Mouse (Mus musculus): ENCODE measurements around the gene Rps7. TPM values are rescaled to one million over a fixed set of nuclear protein-coding genes. Genes with fewer than 3 reads are reported as not detected.
A peak's percentile ranks its signal among the peaks of the same experiment; 100 is the strongest.

The Rps7 gene
- 895 TPM for polyA plus RNA-seq (2012; fragmentation: generic; extraction: Trizol)
- long read RNA-seq, experiment 1, transcript Rps7-203 (6 exons, 820 nt), result minor isoform, 15 of 840 reads
- long read RNA-seq, experiment 1, transcript Rps7-201 (7 exons, 954 nt), result major isoform, 788 of 840 reads
- long read RNA-seq, experiment 1, partial matches to known transcripts, result 5 of 840 reads
- long read RNA-seq, experiment 1, other reads (novel, unspliced or antisense), result 31 of 840 reads
- long read RNA-seq, experiment 2, transcript Rps7-201 (7 exons, 954 nt), result major isoform, 395 of 405 reads
- long read RNA-seq, experiment 2, partial matches to known transcripts, result 2 of 405 reads
- long read RNA-seq, experiment 2, other reads (novel, unspliced or antisense), result 3 of 405 reads

DNA sequence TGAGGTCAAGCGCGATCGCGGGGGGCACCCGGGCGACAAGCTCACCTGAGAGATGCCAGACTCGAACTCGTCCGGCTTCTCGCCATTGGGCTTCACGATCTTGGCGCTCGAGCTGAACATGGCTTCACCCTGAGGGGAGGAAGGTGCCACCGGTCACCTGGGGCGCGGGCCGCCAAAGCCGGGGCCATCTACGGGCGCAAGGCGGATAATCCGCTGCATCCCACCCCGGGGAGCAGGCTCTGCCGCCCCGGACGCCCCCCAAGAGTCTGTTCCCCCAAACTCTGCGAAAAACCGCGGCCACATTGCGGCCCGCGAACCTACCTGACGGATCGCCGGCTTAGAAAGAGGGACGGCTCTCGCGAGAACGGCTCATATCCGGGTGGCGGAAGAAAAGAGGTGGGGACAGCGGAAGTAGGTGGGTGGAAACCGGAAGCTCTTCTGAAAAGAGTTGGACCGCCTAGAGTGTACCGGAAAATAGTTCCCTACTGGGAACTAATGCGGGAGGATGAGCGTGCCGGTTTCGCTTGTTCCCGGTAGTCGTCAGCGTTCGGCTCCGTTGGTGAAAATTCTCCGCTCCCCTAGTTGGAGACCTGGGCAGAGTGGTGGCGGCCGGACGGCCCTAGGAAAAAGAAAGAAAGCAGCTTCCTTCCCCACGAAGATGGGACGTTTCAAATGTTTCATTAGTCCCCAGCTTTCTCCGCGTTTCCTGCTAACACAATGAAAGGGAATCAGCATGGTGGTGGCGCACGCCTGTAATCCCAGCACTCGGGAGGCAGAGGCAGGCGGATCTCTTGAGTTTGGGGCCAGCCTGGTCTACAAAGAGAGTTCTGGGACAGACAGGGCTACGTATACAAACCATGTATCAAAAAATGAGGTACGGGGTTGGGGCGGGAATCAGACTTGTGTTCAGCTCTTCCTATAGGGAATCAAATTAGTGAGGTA, at the start of gene Rps7:
Rps7 (minus strand) TSS at position 419 of the 942 bp plus-strand sequence.
- Histone ChIP-seq H3K27me3 (ENCODE audit: control insufficient read depth, insufficient read depth, insufficient read length) (no peaks in the 10 kb centered on the region), H3ac (ENCODE audit: control insufficient read depth, insufficient read length, low read depth) (peak within 1 kb of the TSS; percentile 98), H3K79me2 (ENCODE audit: control insufficient read depth, insufficient read depth) (peaks cover 49% of the 10 kb centered on the region), H3K36me3 (ENCODE audit: control insufficient read depth, insufficient read depth) (peaks cover 43% of the 10 kb centered on the region), H3K4me3 (ENCODE audit: insufficient read depth, poor library complexity, severe bottlenecking) (peak within 1 kb of the TSS; percentile 61), H3K79me3 (ENCODE audit: low read depth) (peaks cover 37% of the 10 kb centered on the region)
- TF ChIP-seq MAX (IDR thresholded peaks at IDR 0.05) (peak; percentile 70), FOSL1 (IDR thresholded peaks at IDR 0.05; ENCODE audit: insufficient read depth, low read length, poor library complexity, severe bottlenecking) (no peak)

DNA sequence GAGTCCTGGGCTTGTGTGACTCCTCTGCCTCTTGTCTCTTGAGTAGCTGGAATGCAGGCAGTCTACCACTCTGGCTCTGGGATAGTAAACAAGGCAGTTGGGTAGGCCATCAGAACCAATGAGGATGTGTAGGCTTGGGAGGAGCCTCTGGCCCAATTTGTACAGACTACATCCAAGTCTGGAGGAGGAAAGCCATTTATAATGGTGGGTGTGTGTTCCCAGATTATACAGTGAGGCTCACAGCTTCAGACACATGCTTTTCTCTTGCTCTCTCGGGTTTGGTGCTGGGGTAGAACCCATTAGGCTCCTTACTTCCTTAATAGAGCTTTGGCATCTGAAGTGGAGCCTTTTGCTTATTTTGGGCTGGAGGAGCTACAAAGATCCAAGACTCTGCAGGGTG, 48.9 kb upstream of the Rps7 start:
- Histone ChIP-seq H3K79me3 (ENCODE audit: low read depth) (no peaks in the 10 kb centered on the region), H3K27me3 (ENCODE audit: control insufficient read depth, insufficient read depth, insufficient read length) (no peaks in the 10 kb centered on the region), H3K36me3 (ENCODE audit: control insufficient read depth, insufficient read depth) (no peaks in the 10 kb centered on the region), H3K4me3 (ENCODE audit: insufficient read depth, poor library complexity, severe bottlenecking) (no peak overlapping the region), H3ac (ENCODE audit: control insufficient read depth, insufficient read length, low read depth) (no peak overlapping the region), H3K79me2 (ENCODE audit: control insufficient read depth, insufficient read depth) (no peaks in the 10 kb centered on the region)
- TF ChIP-seq FOSL1 (IDR thresholded peaks at IDR 0.05; ENCODE audit: insufficient read depth, low read length, poor library complexity, severe bottlenecking), result no peak
- TF ChIP-seq CEBPB (IDR thresholded peaks at IDR 0.05; ENCODE audit: low read depth), result no peak
- no peak for TF ChIP-seq MYOD1 (IDR thresholded peaks at IDR 0.05; ENCODE audit: control insufficient read depth, insufficient read length, low read depth)
- no peak for TF ChIP-seq USF1 (IDR thresholded peaks at IDR 0.05; ENCODE audit: low read depth)
- no peak for TF ChIP-seq CTCF (IDR thresholded peaks at IDR 0.05; ENCODE audit: control insufficient read depth, insufficient read depth, insufficient read length)
- no peak for TF ChIP-seq MAX (IDR thresholded peaks at IDR 0.05)
- no peak for TF ChIP-seq MYOG (IDR thresholded peaks at IDR 0.05; ENCODE audit: control insufficient read depth, extremely low read depth, insufficient read length)

DNA sequence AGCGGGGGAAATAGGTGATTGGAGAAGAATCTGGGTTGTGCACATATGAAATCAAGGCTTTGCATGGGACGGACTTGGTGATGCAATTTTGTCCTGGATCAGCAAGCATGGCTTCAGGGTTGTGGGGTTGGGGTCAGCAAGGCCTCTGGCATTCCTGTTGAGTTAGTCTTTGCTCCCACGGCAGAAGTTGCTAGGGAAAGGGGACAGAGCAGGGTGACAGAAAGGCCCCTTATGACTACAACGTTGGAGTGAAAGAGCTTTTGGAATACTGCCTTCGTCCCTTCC, 40.1 kb upstream of the Rps7 start:
- H3K4me3 ChIP-seq (ENCODE audit: insufficient read depth, poor library complexity, severe bottlenecking), result no peak overlapping the region
- no peaks in the 10 kb centered on the region for H3K79me3 ChIP-seq (ENCODE audit: low read depth)
- H3ac ChIP-seq (ENCODE audit: control insufficient read depth, insufficient read length, low read depth), result peak overlapping the region; percentile 18
- no peaks in the 10 kb centered on the region for H3K36me3 ChIP-seq (ENCODE audit: control insufficient read depth, insufficient read depth)
- H3K79me2 ChIP-seq (ENCODE audit: control insufficient read depth, insufficient read depth), result no peaks in the 10 kb centered on the region
- H3K27me3 ChIP-seq (ENCODE audit: control insufficient read depth, insufficient read depth, insufficient read length), result no peaks in the 10 kb centered on the region
- no peak for TF ChIP-seq CEBPB (IDR thresholded peaks at IDR 0.05; ENCODE audit: low read depth)
- TF ChIP-seq CTCF (IDR thresholded peaks at IDR 0.05; ENCODE audit: control insufficient read depth, insufficient read depth, insufficient read length), result no peak
- TF ChIP-seq FOSL1 (IDR thresholded peaks at IDR 0.05; ENCODE audit: insufficient read depth, low read length, poor library complexity, severe bottlenecking), result no peak
- TF ChIP-seq MAX (IDR thresholded peaks at IDR 0.05), result no peak
- no peak for TF ChIP-seq MYOG (IDR thresholded peaks at IDR 0.05; ENCODE audit: control insufficient read depth, extremely low read depth, insufficient read length)

DNA sequence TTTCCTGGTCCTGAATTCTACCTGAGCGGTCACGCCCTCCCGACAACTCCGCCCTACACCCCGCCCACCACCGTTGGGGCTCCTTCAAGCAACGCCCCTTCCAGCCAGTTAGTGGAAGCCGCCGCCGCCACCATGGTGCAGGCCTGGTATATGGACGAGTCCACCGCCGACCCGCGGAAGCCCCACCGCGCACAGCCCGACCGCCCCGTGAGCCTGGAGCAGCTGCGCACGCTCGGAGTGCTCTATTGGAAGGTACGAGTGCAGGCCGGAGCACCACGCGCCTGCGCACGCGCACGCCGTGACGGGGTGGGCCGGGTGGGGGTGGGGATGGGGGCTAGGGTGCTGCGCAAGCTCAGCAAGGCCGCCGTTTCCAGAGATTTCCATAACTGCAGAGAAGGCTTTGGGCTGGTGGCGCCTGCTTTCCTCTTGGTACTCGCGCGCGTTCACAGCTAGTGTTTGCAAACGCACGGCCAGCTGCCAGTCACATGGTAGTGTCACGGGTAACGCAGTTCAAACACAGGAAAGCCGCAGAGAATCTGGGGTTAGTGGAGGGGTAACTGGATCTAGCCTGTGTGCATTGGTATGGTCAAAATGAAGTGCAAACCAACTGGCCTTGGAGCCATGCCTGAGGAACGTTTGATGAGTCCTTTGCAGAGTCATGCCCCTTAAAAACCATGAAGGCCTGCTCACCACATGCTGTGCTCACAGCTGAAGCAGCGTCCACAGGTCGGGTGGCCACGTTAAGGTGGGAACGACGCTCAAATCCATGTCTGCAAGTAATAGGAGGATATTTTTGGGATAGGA, 39.6 kb upstream of the Rps7 start, which contains the start of gene Adi1:
Adi1 (plus strand) TSS at position 111 of the 804 bp plus-strand sequence.
- peak within 1 kb of the TSS; percentile 36 for H3K4me3 ChIP-seq (ENCODE audit: insufficient read depth, poor library complexity, severe bottlenecking)
- H3K36me3 ChIP-seq (ENCODE audit: control insufficient read depth, insufficient read depth), result no peaks in the 10 kb centered on the region
- H3ac ChIP-seq (ENCODE audit: control insufficient read depth, insufficient read length, low read depth), result peak within 1 kb of the TSS; percentile 86
- no peaks in the 10 kb centered on the region for H3K27me3 ChIP-seq (ENCODE audit: control insufficient read depth, insufficient read depth, insufficient read length)
- no peaks in the 10 kb centered on the region for H3K79me3 ChIP-seq (ENCODE audit: low read depth)
- no peak for TF ChIP-seq CEBPB (IDR thresholded peaks at IDR 0.05; ENCODE audit: low read depth)
- no peak for TF ChIP-seq MYOD1 (IDR thresholded peaks at IDR 0.05; ENCODE audit: control insufficient read depth, insufficient read length, low read depth)
- no peak for TF ChIP-seq MYOG (IDR thresholded peaks at IDR 0.05; ENCODE audit: control insufficient read depth, extremely low read depth, insufficient read length)
- no peak for TF ChIP-seq CTCF (IDR thresholded peaks at IDR 0.05; ENCODE audit: control insufficient read depth, insufficient read depth, insufficient read length)
- no peak for TF ChIP-seq FOSL1 (IDR thresholded peaks at IDR 0.05; ENCODE audit: insufficient read depth, low read length, poor library complexity, severe bottlenecking)
- TF ChIP-seq USF1 (IDR thresholded peaks at IDR 0.05; ENCODE audit: low read depth), result peak; percentile 37
- TF ChIP-seq MAX (IDR thresholded peaks at IDR 0.05), result peak; percentile 50
- no peaks in the 10 kb centered on the region for H3K79me2 ChIP-seq (ENCODE audit: control insufficient read depth, insufficient read depth)

DNA sequence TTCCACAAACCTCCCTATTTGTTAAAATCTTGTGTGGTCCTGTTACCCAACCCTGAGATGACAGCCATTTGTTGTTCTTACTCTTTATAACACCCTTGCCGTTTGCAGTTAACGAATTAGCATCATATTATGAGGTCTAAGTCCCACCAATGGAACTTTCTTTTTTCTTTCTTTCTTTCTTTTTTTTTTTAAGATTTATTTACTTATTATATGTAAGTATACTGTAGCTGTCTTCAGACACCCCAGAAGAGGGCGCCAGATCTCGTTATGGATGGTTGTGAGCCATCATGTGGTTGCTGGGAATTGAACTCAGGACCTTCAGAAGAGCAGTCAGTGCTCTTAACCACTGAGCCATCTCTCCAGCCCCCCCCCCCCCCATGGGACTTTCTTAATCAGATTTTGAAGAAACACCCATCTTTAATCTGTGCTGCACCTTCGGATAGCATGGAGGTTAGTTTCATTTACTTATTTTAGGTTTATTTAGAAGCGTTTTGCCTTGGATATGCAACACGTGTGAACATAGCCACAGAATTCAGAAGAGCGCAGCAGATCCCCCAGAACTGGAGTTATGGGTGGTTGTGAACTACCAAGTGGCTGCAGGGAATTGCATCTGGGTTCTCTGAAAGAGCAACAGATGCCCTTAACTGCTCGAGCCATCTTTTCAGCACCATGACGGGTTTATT, 38.4 kb upstream of the Rps7 start:
- Histone ChIP-seq H3K4me3 (ENCODE audit: insufficient read depth, poor library complexity, severe bottlenecking) (no peak overlapping the region), H3K79me2 (ENCODE audit: control insufficient read depth, insufficient read depth) (no peaks in the 10 kb centered on the region), H3K36me3 (ENCODE audit: control insufficient read depth, insufficient read depth) (no peaks in the 10 kb centered on the region), H3K79me3 (ENCODE audit: low read depth) (no peaks in the 10 kb centered on the region), H3ac (ENCODE audit: control insufficient read depth, insufficient read length, low read depth) (no peak overlapping the region), H3K27me3 (ENCODE audit: control insufficient read depth, insufficient read depth, insufficient read length) (no peaks in the 10 kb centered on the region)
- TF ChIP-seq USF1 (IDR thresholded peaks at IDR 0.05; ENCODE audit: low read depth) (no peak), CTCF (IDR thresholded peaks at IDR 0.05; ENCODE audit: control insufficient read depth, insufficient read depth, insufficient read length) (no peak), MAX (IDR thresholded peaks at IDR 0.05) (no peak), MYOD1 (IDR thresholded peaks at IDR 0.05; ENCODE audit: control insufficient read depth, insufficient read length, low read depth) (no peak), CEBPB (IDR thresholded peaks at IDR 0.05; ENCODE audit: low read depth) (no peak), MYOG (IDR thresholded peaks at IDR 0.05; ENCODE audit: control insufficient read depth, extremely low read depth, insufficient read length) (no peak), FOSL1 (IDR thresholded peaks at IDR 0.05; ENCODE audit: insufficient read depth, low read length, poor library complexity, severe bottlenecking) (no peak)

Measured in C2C12 (cell line).